Mouse (Mus musculus): ENCODE measurements at regions not wholly inside any gene's neighbourhood (a gene's known extent, or its start where the extent isn't known, plus 50 kb on each side); places are given as distances from the start of the nearest gene placed in this dataset.

- TF ChIP-seq EP300 (optimal IDR thresholded peaks at IDR 0.05) (no peak), CTCF (IDR thresholded peaks at IDR 0.05; ENCODE audit: low read depth) (no peak)
Observed at GRCm38 (mm10) chr11:71914665-71915064, 122.6 kb downstream of the Aipl1 start.

All from stomach, postnatal 0 days (tissue).